Mouse (Mus musculus) MEL (cell line): ENCODE results near the gene Depdc5.

Experiments used
- CHD1 ChIP-seq: IDR thresholded peaks from 2 replicates; pipeline ENCODE4 v1.6.1; 2012; ENCODE audit warnings: low read depth, mild to moderate bottlenecking, inconsistent platforms, low read length, improper control_type of control experiment
- CTCF ChIP-seq, 3 experiments: IDR thresholded peaks in 2 of 3; conservative IDR thresholded peaks in 1 of 3; 2 replicates each; pipeline ENCODE4 v1.5.1; 2011 to 2012; ENCODE audit warnings: low read length in 3 of 3, low read depth in 2 of 3, mild to moderate bottlenecking in 2 of 3, improper control_type of control experiment in 1 of 3, inconsistent platforms in 1 of 3, mixed read lengths in 1 of 3, moderate library complexity in 1 of 3; ENCODE audit not compliant: control insufficient read depth in 1 of 3, insufficient read depth in 1 of 3, poor library complexity in 1 of 3, severe bottlenecking in 1 of 3
- JUND ChIP-seq: IDR thresholded peaks from 2 replicates; pipeline ENCODE4 v1.6.1; 2011; ENCODE audit warnings: low read depth, mild to moderate bottlenecking, improper control_type of control experiment, low read length
- KAT2A ChIP-seq: conservative IDR thresholded peaks from 2 replicates; pipeline ENCODE4 v1.6.1; 2012; ENCODE audit warnings: low read depth, low read length, improper control_type of control experiment, inconsistent platforms
- MAX ChIP-seq: IDR thresholded peaks from 2 replicates; pipeline ENCODE4 v1.6.1; 2011; ENCODE audit warnings: low read length, improper control_type of control experiment
- MAZ ChIP-seq: IDR thresholded peaks from 2 replicates; pipeline ENCODE4 v1.6.1; 2012; ENCODE audit warnings: low read depth, mild to moderate bottlenecking, inconsistent platforms, low read length, improper control_type of control experiment
- NELFE ChIP-seq: IDR thresholded peaks from 2 replicates; pipeline ENCODE4 v1.6.1; 2011; ENCODE audit warnings: low read depth, low read length, improper control_type of control experiment
- POLR2AphosphoS5 ChIP-seq: IDR thresholded peaks from 2 replicates; pipeline ENCODE4 v1.6.1; 2012; ENCODE audit warnings: low read depth, borderline replicate concordance, mild to moderate bottlenecking, inconsistent platforms, low read length, moderate library complexity, mixed read lengths
- TAL1 ChIP-seq: IDR thresholded peaks from 2 replicates; pipeline ENCODE4 v1.6.1; 2012; ENCODE audit warnings: mild to moderate bottlenecking, inconsistent platforms, low read length, moderate library complexity, mixed read lengths
- USF1 ChIP-seq: IDR thresholded peaks from 2 replicates; pipeline ENCODE4 v1.6.1; 2014; ENCODE audit warnings: low read depth, mild to moderate bottlenecking, inconsistent platforms, low read length, improper control_type of control experiment, moderate library complexity
- ZC3H11A ChIP-seq: IDR thresholded peaks from 2 replicates; pipeline ENCODE4 v1.6.1; 2012; ENCODE audit warnings: low read depth, mild to moderate bottlenecking, inconsistent platforms, low read length, improper control_type of control experiment
- ZNF384 ChIP-seq: IDR thresholded peaks from 2 replicates; pipeline ENCODE4 v1.6.1; 2012; ENCODE audit warnings: low read depth, mild to moderate bottlenecking, inconsistent platforms, low read length, improper control_type of control experiment

GRCm38 (mm10) chr5:32827009-32827408, 36.5 kb upstream of the Depdc5 start, which contains the start of gene Gm20671:
- no peak for TF ChIP-seq ZC3H11A
- no peak for TF ChIP-seq CTCF (IDR thresholded peaks at IDR 0.05 in 2 of 3, conservative IDR thresholded peaks at IDR 0.05 in 1 of 3; ENCODE audit: control insufficient read depth in 1 of 3, insufficient read depth in 1 of 3, low read depth in 2 of 3, low read length in 3 of 3, poor library complexity in 1 of 3, severe bottlenecking in 1 of 3)
- no peak for TF ChIP-seq MAX
- TF ChIP-seq TAL1, result no peak
- no peak for TF ChIP-seq MAZ
- TF ChIP-seq CHD1, result no peak
- TF ChIP-seq JUND, result no peak
- TF ChIP-seq NELFE, result no peak
- no peak for TF ChIP-seq USF1
- no peak for TF ChIP-seq POLR2AphosphoS5
- TF ChIP-seq KAT2A, result no peak
- TF ChIP-seq ZNF384, result no peak
